Mouse (Mus musculus): ENCODE data around the gene Tpp1.

GRCm38 (mm10) chr7:105703184-105703583 lies 48.9 kb downstream of the Tpp1 start:
- TF ChIP-seq CTCF (IDR thresholded peaks at IDR 0.05; ENCODE audit: low read depth, low read length) = no peak
- no peak for TF ChIP-seq POLR2A (IDR thresholded peaks at IDR 0.05; ENCODE audit: borderline replicate concordance, low read depth, low read length)

Data from bone marrow macrophage, adult 2 months (primary cell).